Mouse (Mus musculus) lung, adult 18-20 months (tissue): ENCODE data around the gene Prdm10.
A peak's percentile ranks its signal among the peaks of the same experiment; 100 is the strongest.

Experiments used
- DNase-seq, 2 experiments: peaks; one replicate each; pipeline ENCODE4 v3.0.0; 2022; ENCODE audit warnings: mixed read lengths in 2 of 2

Gene Prdm10

GRCm38 (mm10) chr9:31266013-31266659 lies 14.2 kb upstream of the Prdm10 start:
- DNase-seq = peak in 1 of 2 experiments; percentile 46

DNA sequence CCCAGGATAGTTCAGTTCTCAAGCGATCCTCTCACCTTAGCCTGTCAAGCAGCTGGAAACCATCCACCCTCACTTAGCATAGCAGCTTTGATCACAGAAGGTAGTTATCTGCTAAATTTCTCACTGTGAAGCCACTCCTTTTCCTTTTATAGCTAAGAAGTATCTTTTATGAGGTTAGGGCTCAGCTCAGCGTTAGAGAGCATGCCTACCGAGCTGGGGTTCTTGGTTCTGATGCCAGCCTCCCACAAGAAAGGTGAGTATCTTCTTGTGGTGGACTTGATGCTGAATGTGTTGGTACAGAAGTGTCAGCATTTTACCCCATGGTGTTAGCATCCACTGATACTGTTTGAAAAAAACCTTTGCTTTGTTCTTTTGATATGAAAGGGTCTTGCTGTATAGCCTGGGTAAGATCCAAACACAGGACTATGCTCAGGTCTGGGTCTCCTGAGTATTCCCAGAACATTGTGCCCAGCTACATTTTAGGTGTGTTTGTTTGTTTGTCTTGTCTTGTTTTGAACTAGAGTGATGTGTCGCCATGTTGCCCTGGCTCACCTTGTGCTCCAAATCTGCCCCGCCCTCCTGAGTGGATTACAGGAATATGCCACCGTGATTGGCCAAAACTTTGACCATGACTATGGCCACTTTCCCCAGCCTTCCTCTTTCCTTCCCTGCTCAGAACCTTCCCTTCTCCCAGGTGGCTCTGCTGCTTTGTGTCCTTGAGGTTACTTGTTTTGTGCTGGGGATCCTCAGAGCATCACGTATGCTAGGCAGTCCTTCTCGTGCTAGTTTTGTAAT lies 8.9 kb upstream of the Prdm10 start:
- no peak for DNase-seq

- no peak for DNase-seq
These were observed 8.2 kb upstream of the Prdm10 start for GRCm38 (mm10) chr9:31272160-31272559.

- no peak for DNase-seq
These were observed 1.7 kb upstream of the Prdm10 start for GRCm38 (mm10) chr9:31278651-31279050.

DNA sequence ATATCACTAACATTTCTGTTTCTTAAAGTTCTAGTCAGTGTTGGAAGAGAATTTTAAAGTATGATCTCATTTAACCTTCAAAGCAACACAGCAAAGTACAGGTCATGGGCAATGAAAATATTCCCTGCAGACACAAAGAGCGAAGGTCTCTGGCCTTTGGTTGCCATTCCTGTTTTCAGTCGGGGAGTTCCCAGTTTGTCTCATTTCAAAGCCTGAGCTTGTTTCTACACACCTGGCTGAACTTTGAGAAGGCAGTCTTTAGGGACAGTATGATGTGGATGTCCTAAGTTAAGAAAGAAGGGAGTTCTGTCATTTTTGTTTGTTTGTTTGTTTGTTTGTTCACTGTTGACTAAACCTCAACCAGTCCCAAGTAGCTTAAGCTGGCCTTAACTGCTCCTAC lies 1.0 kb upstream of the Prdm10 start:
- no peak for DNase-seq

- peak; percentile 91 to 94 for DNase-seq
These were observed 413 bp upstream of the Prdm10 start for GRCm38 (mm10) chr9:31279885-31280365.

- peak in 1 of 2 experiments; percentile 83 for DNase-seq
These were observed 799 bp downstream of the Prdm10 start for GRCm38 (mm10) chr9:31281011-31281662.

GRCm38 (mm10) chr9:31281663-31282015 lies 1.3 kb downstream of the Prdm10 start:
- DNase-seq = peak in 1 of 2 experiments; percentile 10

GRCm38 (mm10) chr9:31282536-31282935 lies 2.2 kb downstream of the Prdm10 start:
- no peak for DNase-seq

DNA sequence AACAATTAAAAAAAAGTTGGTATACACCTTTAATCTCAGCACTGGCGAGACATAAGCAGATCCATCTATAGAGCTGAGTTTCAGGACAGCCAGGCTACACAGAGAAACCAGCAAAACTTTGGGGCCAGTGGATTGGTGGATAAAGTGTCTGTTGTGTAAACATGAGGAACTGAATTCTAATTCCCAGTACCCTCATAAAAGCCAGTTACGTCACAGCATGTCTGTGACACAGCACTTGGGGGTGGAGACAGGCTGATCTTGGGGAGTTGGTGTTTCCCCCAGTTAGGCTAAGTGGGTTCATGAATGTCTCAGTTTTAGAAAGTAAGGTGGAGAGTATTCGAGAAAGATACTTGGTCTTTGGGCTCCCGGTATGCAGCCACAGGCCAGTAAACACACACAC lies 2.7 kb downstream of the Prdm10 start:
- DNase-seq = no peak

GRCm38 (mm10) chr9:31283911-31284310 lies 3.6 kb downstream of the Prdm10 start:
- DNase-seq = no peak

GRCm38 (mm10) chr9:31290201-31290862 lies 10.0 kb downstream of the Prdm10 start:
- peak; percentile 63 to 71 for DNase-seq

DNA sequence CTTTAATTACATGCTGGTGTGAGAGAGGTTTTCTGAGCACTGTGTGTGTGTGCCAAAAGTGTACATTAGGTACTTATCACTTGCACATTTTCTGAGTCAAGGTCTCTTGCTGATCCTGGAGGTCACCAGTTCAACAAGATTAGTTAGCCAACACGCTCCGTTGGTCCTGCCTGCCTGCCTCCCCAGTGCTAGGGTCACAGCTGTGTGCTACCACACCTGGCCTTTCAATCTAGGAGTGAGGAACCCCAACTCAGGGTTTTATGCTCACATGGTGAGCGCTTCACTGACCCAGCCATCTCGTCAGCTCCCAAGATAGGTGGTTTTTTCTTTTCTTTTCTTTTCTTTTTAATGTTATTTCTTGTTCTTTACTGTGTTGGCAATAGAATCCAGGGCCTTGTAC lies 11.6 kb downstream of the Prdm10 start:
- no peak for DNase-seq

- DNase-seq = no peak
These were observed 12.9 kb downstream of the Prdm10 start for GRCm38 (mm10) chr9:31293208-31293607.

DNA sequence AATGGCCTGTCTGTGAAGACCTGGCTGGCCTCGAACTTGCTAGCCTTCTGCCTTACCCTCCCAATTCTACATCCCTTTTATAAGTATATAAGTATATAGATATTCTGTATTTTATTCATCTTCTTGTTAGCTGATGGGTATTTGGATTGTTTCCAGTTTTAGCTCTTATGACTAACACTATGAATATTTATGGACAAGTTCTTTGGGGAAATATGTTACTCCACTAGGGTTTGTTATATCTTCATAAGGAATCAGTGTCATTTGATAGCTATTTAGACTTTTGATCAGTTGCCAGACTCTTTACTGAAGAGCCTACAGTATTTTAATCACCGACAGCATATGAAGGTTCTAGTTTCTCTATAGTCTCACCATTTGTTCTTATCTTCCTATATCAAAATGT lies 15.0 kb downstream of the Prdm10 start:
- no peak for DNase-seq

GRCm38 (mm10) chr9:31296293-31296692 lies 16.0 kb downstream of the Prdm10 start:
- no peak for DNase-seq

DNA sequence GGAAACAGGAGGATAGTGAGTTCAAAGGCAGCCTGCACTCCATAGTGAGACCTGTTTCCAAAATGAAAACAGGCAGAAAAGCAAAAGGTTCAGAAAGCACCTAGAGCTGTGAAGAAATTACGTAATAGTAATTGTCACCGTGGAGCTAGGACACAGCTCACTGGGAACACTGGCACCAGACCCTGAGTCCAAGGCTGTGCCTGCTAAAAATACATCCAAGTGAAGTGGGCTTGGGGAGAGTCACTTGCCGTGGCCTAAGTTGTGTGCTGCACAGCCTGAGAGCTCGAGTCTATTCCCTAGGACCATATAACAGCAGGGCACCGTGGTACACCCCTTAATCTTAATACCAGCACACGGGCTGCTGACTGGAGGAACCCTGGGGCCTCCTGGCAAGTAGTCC lies 18.4 kb downstream of the Prdm10 start:
- DNase-seq = no peak

DNA sequence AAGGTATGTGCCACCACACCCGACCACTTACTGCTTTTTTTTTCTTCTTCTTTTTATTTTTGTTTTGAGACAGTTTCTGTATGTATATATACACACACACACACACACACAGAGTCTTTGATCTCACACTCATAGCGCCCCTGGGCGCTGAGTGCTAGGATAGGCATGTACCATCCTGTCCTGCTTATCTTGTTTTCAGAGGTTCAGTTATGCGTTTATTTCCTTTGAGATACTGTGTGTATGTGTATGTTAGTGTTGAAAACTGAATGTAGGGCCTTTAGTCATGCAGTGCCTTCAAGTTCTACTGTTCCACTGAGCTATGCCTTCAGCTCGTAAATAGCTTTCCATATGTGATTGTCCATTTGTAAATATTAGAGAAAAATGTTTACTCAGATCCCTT lies 20.2 kb downstream of the Prdm10 start:
- no peak for DNase-seq

GRCm38 (mm10) chr9:31301107-31301506 lies 20.8 kb downstream of the Prdm10 start:
- peak in 1 of 2 experiments; percentile 11 for DNase-seq

DNA sequence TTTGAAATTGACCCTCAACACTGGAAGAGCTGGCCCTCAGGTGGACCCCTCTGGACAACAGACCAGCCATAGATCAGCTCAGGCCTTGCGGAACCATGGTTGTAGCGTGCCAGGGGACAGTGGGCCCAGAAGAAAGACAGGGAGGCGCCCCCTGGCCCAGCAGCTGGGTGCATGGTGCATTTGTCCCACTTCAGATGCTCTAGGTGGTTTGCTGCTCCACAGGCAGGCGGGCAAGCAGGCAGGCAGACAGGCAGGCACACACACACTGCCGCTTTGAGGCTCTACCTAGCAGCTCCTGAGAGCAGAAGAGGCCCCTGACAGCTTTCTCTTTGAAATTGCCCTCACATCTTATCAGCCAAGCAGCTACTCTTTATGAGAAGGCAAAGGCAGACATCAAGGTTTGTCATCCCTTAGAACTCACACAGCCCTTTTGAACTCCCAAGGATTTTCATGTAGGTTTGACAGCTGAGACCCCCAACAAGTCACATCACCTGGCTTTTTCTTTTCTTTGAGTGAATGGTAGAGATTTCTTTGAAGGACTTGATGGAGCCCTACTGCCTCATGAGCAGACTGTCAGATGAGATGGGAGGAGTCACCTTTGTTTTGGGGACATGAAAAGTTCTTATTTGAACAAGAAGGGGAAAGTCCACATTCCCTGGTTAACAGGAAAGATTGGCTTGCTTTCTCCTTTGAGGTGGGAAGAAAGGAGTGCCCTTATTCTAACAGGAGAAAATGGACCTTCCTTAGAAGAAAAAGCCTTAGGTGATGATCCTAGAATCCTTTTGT lies 21.4 kb downstream of the Prdm10 start:
- no peak for DNase-seq

DNA sequence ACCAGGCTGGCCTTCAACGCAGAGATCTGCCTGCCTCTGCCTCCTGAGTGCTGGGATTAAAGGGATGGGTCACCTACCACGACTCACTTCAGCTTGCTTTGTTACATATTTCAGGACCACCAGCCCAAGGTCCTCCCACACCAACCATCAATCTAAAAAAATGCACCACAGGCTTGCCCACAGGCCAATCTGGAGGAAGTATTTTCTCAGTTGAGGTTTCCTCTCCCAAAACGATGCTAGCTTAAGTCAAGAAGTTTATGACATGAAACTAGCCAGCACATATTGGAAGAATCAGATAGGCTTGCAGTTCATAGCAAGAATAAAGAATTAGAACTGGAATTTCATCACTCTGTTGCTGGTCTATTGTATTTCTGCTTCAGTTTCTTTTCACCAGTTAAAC lies 24.0 kb downstream of the Prdm10 start:
- DNase-seq = no peak

DNA sequence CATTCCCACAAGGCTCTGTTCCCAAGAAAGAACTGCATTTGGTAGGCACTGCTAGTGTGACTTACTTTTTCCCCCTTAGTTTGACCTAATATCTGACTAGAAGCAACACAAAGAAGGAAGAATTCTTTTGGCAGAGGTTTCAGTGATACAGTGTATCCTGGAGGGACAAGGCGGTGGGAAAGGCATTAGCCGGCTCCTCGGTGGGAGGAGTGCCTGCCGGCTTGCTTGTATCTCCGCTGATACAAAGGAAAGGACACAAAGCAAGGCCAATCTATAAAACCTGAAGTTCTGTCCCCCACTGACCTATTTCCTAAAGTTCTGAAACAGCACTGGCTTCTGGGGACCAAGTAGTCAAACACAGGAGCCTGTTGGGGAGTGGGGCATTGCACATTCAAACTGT lies 24.8 kb downstream of the Prdm10 start:
- DNase-seq = no peak
